Comparison of ENCODE assay signal across 9 mouse cellular contexts in the genomic region with DNA sequence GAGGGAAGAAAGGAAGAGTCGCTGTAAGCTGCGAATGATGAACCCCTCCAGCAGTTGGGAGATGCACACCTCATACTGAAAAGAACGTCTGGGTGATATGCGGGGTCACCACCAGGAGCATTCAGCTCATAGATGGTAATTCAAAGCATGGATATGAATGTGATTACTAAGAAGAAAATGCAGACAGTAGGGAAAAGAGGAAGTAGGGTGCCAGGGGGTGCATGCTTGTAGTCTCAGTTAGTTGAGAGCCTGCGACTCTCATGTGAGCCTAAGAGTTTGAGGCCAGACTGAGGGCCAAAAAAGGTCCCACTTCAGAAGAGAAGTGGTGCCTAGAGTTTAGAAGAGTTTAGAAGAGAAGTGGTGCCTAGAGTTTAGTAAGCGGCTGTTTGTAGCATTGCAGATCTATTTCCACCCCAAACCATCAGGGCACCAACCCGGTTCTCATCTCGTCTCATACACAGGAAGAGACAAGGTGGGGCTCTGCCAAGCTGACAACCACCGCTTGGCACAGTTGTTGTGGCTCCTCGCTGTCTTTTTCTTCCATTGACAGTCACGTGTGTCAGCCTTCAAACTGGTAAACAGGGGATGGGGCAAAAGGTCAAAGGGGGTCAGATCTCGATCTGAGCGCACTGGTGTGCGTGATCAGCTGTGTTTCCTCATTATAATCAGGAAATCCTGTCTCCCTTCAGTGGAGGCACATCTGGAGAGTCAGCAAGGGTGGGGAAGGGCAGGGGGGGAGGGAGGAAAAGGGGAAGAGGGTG. TPM values are rescaled to one million over a fixed set of nuclear protein-coding genes. Genes with fewer than 3 reads are reported as not detected.
DNase-seq lines count a peak whose midpoint lies in the region; ATAC-seq and TF ChIP-seq lines count a peak whose summit lies in the region.
"Had no signal": no experiment of that assay in that cellular context is flagged by ENCODE, and none has a peak within 500 bp of the region (broad histone marks: within the 10 kb centered on the region; RNA-seq: fewer than 3 reads in every experiment).

No protein-coding gene starts in this region.

- no peaks in the 10 kb centered on the region for H3K9me3 ChIP-seq in heart, postnatal 0 days (replicated peaks; ENCODE audit: control insufficient read depth, low read length)
- H3K9me3 ChIP-seq in lung, embryonic 16.5 days (ENCODE audit: control insufficient read depth, low read length), result no peaks in the 10 kb centered on the region
- no peaks in the 10 kb centered on the region for H3K9me3 ChIP-seq in intestine, embryonic 16.5 days (ENCODE audit: control insufficient read depth, low read length)
- H3K9me3 ChIP-seq in forebrain, postnatal 0 days (ENCODE audit: low read length), result no peaks in the 10 kb centered on the region

- H3K4me1 ChIP-seq in heart, postnatal 0 days (ENCODE audit: control insufficient read depth, insufficient read depth), result no peaks in the 10 kb centered on the region
- H3K4me1 ChIP-seq in lung, embryonic 16.5 days (replicated peaks; ENCODE audit: control insufficient read depth, insufficient read depth, low read length), result no peaks in the 10 kb centered on the region
- H3K4me1 ChIP-seq in thymus, adult 2 months (replicated peaks; ENCODE audit: control insufficient read depth, insufficient read depth, low read length), result peaks cover 12% of the 10 kb centered on the region
- H3K4me1 ChIP-seq in intestine, embryonic 16.5 days (ENCODE audit: control insufficient read depth, insufficient read depth, low read length), result no peaks in the 10 kb centered on the region
- H3K4me1 ChIP-seq in forebrain, postnatal 0 days (ENCODE audit: insufficient read depth), result no peaks in the 10 kb centered on the region

- H3K4me2 ChIP-seq in heart, postnatal 0 days (ENCODE audit: low read depth, low read length), result no peak overlapping the region
- no peak overlapping the region for H3K4me2 ChIP-seq in lung, embryonic 16.5 days (ENCODE audit: low read depth, low read length)
- H3K4me2 ChIP-seq in intestine, embryonic 16.5 days (ENCODE audit: low read depth, low read length), result no peak overlapping the region
- H3K4me2 ChIP-seq in forebrain, postnatal 0 days (ENCODE audit: low read depth), result no peak overlapping the region

- H3K4me3 ChIP-seq in gastrocnemius, adult 2 months, result no peak overlapping the region
- no peak overlapping the region for H3K4me3 ChIP-seq in heart, postnatal 0 days (ENCODE audit: low read depth, low read length)
- no peak overlapping the region for H3K4me3 ChIP-seq in lung, embryonic 16.5 days (ENCODE audit: low read length)
- peak overlapping the region; percentile 41 for H3K4me3 ChIP-seq in thymus, adult 2 months (ENCODE audit: control insufficient read depth, insufficient read depth, low read length)
- no peak overlapping the region for H3K4me3 ChIP-seq in intestine, embryonic 16.5 days (ENCODE audit: low read length)
- H3K4me3 ChIP-seq in forebrain, postnatal 0 days (ENCODE audit: low read depth, low read length), result no peak overlapping the region

- no peaks in the 10 kb centered on the region for H3K27me3 ChIP-seq in heart, postnatal 0 days (ENCODE audit: control insufficient read depth, insufficient read depth, low read length)
- H3K27me3 ChIP-seq in lung, embryonic 16.5 days (ENCODE audit: control insufficient read depth, insufficient read depth, low read depth, low read length), result no peaks in the 10 kb centered on the region
- no peaks in the 10 kb centered on the region for H3K27me3 ChIP-seq in thymus, adult 2 months (ENCODE audit: control insufficient read depth, insufficient read depth, low read length)
- no peaks in the 10 kb centered on the region for H3K27me3 ChIP-seq in intestine, embryonic 16.5 days (replicated peaks; ENCODE audit: control insufficient read depth, insufficient read depth, low read length)
- no peaks in the 10 kb centered on the region for H3K27me3 ChIP-seq in forebrain, postnatal 0 days (ENCODE audit: insufficient read depth, low read length)

- H3K27ac ChIP-seq in gastrocnemius, adult 2 months, result peak overlapping the region; percentile 73
- H3K27ac ChIP-seq in heart, postnatal 0 days (ENCODE audit: low read depth), result 0 out of 2 replicates have a peak overlapping the region, but pooled peaks have one; percentile 17
- peak overlapping the region; percentile 61 for H3K27ac ChIP-seq in lung, embryonic 16.5 days (ENCODE audit: low read length)
- H3K27ac ChIP-seq in thymus, adult 2 months (ENCODE audit: control insufficient read depth, insufficient read depth, low read length), result peak overlapping the region; percentile 93
- no peak overlapping the region for H3K27ac ChIP-seq in intestine, embryonic 16.5 days (ENCODE audit: low read length)
- no peak overlapping the region for H3K27ac ChIP-seq in forebrain, postnatal 0 days (ENCODE audit: low read depth, low read length)
- H3K27ac ChIP-seq: liver, embryonic 14.5 days had no signal

- 0 out of 2 replicates have a peak, but pooled peaks have one; percentile 60 for TF ChIP-seq EP300 in heart, postnatal 0 days (IDR thresholded peaks at IDR 0.05; ENCODE audit: low read depth)

- intact Hi-C loops in gastrocnemius, adult 2 months (cut with DNase I), result no loop called here
- intact Hi-C loops in gastrocnemius, postnatal 14 days (cut with DNase I; ENCODE audit: low total_unique reads), result no loop called here

- 64% methylated on average over 14 of the region's 14 CpGs for WGBS in heart, postnatal 0 days
- 57% methylated on average over 14 of the region's 14 CpGs for WGBS in lung, embryonic 16.5 days
- 17% methylated on average over 14 of the region's 14 CpGs for WGBS in thymus, adult 2 months
- WGBS in intestine, embryonic 16.5 days, result 70% methylated on average over 14 of the region's 14 CpGs
- WGBS in forebrain, postnatal 0 days, result 83% methylated on average over 14 of the region's 14 CpGs

- H3K36me3 ChIP-seq in heart, postnatal 0 days (replicated peaks; ENCODE audit: control insufficient read depth, insufficient read depth, low read length), result no peaks in the 10 kb centered on the region
- no peaks in the 10 kb centered on the region for H3K36me3 ChIP-seq in lung, embryonic 16.5 days (ENCODE audit: control insufficient read depth, insufficient read depth, low read length)
- no peaks in the 10 kb centered on the region for H3K36me3 ChIP-seq in thymus, adult 2 months (ENCODE audit: control insufficient read depth, insufficient read depth, low read length)
- no peaks in the 10 kb centered on the region for H3K36me3 ChIP-seq in intestine, embryonic 16.5 days (ENCODE audit: control insufficient read depth, insufficient read depth, low read length)
- H3K36me3 ChIP-seq in forebrain, postnatal 0 days (ENCODE audit: insufficient read depth), result no peaks in the 10 kb centered on the region

- no peak for TF ChIP-seq CTCF in gastrocnemius, adult 2 months (IDR thresholded peaks at IDR 0.05)
- TF ChIP-seq CTCF in heart, postnatal 0 days (IDR thresholded peaks at IDR 0.05; ENCODE audit: low read depth), result no peak
- TF ChIP-seq CTCF in thymus, adult 2 months (IDR thresholded peaks at IDR 0.05; ENCODE audit: borderline replicate concordance, control insufficient read depth, extremely low read depth, insufficient read depth, low read length, poor library complexity), result no peak
- no peak for TF ChIP-seq CTCF in forebrain, postnatal 0 days (IDR thresholded peaks at IDR 0.05; ENCODE audit: low read depth)

- no peak for DNase-seq in gastrocnemius, adult 2 months
- DNase-seq in gastrocnemius, adult 8-10 months (ENCODE audit: low spot score in 2 of 2), result no peak
- no peak for DNase-seq in heart, postnatal 0 days (ENCODE audit: low spot score)
- DNase-seq in thymus, adult 2 months, result peak; percentile 66
- no peak for DNase-seq in forebrain, postnatal 0 days
- no peak for DNase-seq in gastrocnemius, postnatal 14 days

- ATAC-seq in heart, postnatal 0 days (ENCODE audit: insufficient read depth, low read depth), result peak; percentile 41; the same call in 1 of the 2 replicates
- peak; percentile 43; the same call in 1 of the 2 replicates for ATAC-seq in lung, embryonic 16.5 days (ENCODE audit: low read depth)
- no peak for ATAC-seq in intestine, embryonic 16.5 days
- ATAC-seq in forebrain, postnatal 0 days, result no peak

- no peak overlapping the region for H3K9ac ChIP-seq in heart, postnatal 0 days (replicated peaks; ENCODE audit: low read depth, low read length)
- H3K9ac ChIP-seq in lung, embryonic 16.5 days (ENCODE audit: low read length), result no peak overlapping the region
- no peak overlapping the region for H3K9ac ChIP-seq in intestine, embryonic 16.5 days (ENCODE audit: low read depth, low read length)
- no peak overlapping the region for H3K9ac ChIP-seq in forebrain, postnatal 0 days
- H3K9ac ChIP-seq: liver, embryonic 14.5 days had no signal

- 0 out of 2 replicates have a peak, but pooled peaks have one; percentile 26 for TF ChIP-seq POLR2A in thymus, adult 2 months (IDR thresholded peaks at IDR 0.05; ENCODE audit: control insufficient read depth, extremely low read depth, insufficient read depth, low read length, poor library complexity)

RNA-seq across cellular contexts. Expression of a gene that starts 32.4 kb away (rescaled TPM):
- 10 to 100 TPM; 16.9 to 34.1 TPM for total RNA-seq in gastrocnemius, adult 2 months (2021)
- 10 to 100 TPM; 10.6 to 15.0 (median 13.7) TPM for total RNA-seq in gastrocnemius, adult 8-10 months (2022)
- 160 and 192 TPM in 2 replicates for total RNA-seq in heart, postnatal 0 days (2014; rRNA removed; ENCODE audit: low replicate concordance)
- polyA plus RNA-seq in heart, postnatal 0 days (2015; fragmentation: Nextera tagmentation; extraction: Ambion mirVana), result 66.1 and 74.6 TPM in 2 replicates
- polyA plus RNA-seq in lung, embryonic 16.5 days (2015; fragmentation: Nextera tagmentation; extraction: Ambion mirVana), result 40.3 and 41.0 TPM in 2 replicates
- 55.6 and 62.8 TPM in 2 replicates for polyA plus RNA-seq in thymus, adult 2 months (2012; rRNA removed)
- 13.8 and 14.3 TPM in 2 replicates for polyA plus RNA-seq in intestine, embryonic 16.5 days (2015; fragmentation: Nextera tagmentation; extraction: Ambion mirVana)
- 31.2 and 38.7 TPM in 2 replicates for total RNA-seq in forebrain, postnatal 0 days (2014; rRNA removed)
- polyA plus RNA-seq in forebrain, postnatal 0 days (2015; fragmentation: Nextera tagmentation; extraction: Ambion mirVana), result 25.9 and 31.7 TPM in 2 replicates
- total RNA-seq in gastrocnemius, postnatal 14 days (2021), result 10 to 100 TPM; 19.7 to 43.0 TPM

Comparison
In these comparisons a context has a peak if more than half of its experiments do, and no peak if none do; other contexts are left out.
1. H3K27ac ChIP-seq: peak in gastrocnemius, adult 2 months (single experiment), heart, postnatal 0 days (single experiment), lung, embryonic 16.5 days (single experiment) and thymus, adult 2 months (single experiment); none in intestine, embryonic 16.5 days (single experiment) and forebrain, postnatal 0 days (single experiment).
2. ATAC-seq: peak in heart, postnatal 0 days (single experiment) and lung, embryonic 16.5 days (single experiment); none in intestine, embryonic 16.5 days (single experiment) and forebrain, postnatal 0 days (single experiment).